Mouse (Mus musculus) lung, embryonic 15.5 days (tissue): ENCODE measurements around the gene Gda. TPM values are rescaled to one million over a fixed set of nuclear protein-coding genes. Genes with fewer than 3 reads are reported as not detected.

Experiments used
- ATAC-seq: fragments of 200-750 bp; cut with Nextera tagmentation; 2 replicates; pipeline ENCODE4 v1.8.0; 2017; ENCODE audit warnings: moderate number of reproducible peaks, borderline replicate concordance; ENCODE audit not compliant: low FRiP score, low TSS enrichment; ENCODE audit errors: extremely low read depth
- H3K27ac ChIP-seq: fragments of 300-500 bp; sonication (generic); 2 replicates; pipeline ENCODE4 v1.5.1; 2015; ENCODE audit warnings: moderate library complexity, mild to moderate bottlenecking, inconsistent platforms
- H3K27me3 ChIP-seq: fragments of 300-500 bp; sonication (generic); 2 replicates; pipeline ENCODE4 v1.6.1; 2015; ENCODE audit warnings: inconsistent platforms
- H3K36me3 ChIP-seq: fragments of 300-500 bp; sonication (generic); 2 replicates; pipeline ENCODE4 v1.6.1; 2015; ENCODE audit warnings: inconsistent platforms
- H3K4me1 ChIP-seq: fragments of 300-500 bp; sonication (generic); 2 replicates; pipeline ENCODE4 v1.6.1; 2015; ENCODE audit warnings: inconsistent platforms
- H3K4me2 ChIP-seq: fragments of 300-500 bp; sonication (generic); 2 replicates; pipeline ENCODE4 v1.6.1; 2015; ENCODE audit warnings: inconsistent platforms, mild to moderate bottlenecking, moderate library complexity
- H3K4me3 ChIP-seq: fragments of 300-500 bp; sonication (generic); 2 replicates; pipeline ENCODE4 v1.5.1; 2015; ENCODE audit warnings: mild to moderate bottlenecking, inconsistent platforms
- H3K9ac ChIP-seq: fragments of 300-500 bp; sonication (generic); 2 replicates; pipeline ENCODE4 v1.6.1; 2015; ENCODE audit warnings: inconsistent platforms
- H3K9me3 ChIP-seq: fragments of 300-500 bp; sonication (generic); 2 replicates; pipeline ENCODE4 v1.6.1; 2016; ENCODE audit warnings: inconsistent platforms
- WGBS: fragments of 180-500 bp; shearing (Covaris S2); methylation state at CpG from one replicate; pipeline ENCODE4 v1.1.7; 2015; 5-methylcytosine and 5-hydroxymethylcytosine counted together
- polyA plus RNA-seq: library from polyadenylated mRNA; unstranded; fragments of >200 nt; fragmentation: Nextera tagmentation; extraction: Ambion mirVana; gene quantifications from 2 replicates; pipeline ENCODE4 v1.2.1, GENCODE M21; 2015

Gda gene
- polyA plus RNA-seq, 1 experiment from 2014 or later = 0.50 TPM

GRCm38 (mm10) chr19:21481031-21481430 is 7.8 kb upstream of the Gda start:
- no peaks in the 10 kb centered on the region for H3K27me3 ChIP-seq
- WGBS = 80% methylated on average over 1 of the region's 1 CpGs
- no peak for ATAC-seq
- no peaks in the 10 kb centered on the region for H3K9me3 ChIP-seq
- H3K9ac ChIP-seq = no peak overlapping the region
- H3K36me3 ChIP-seq = no peaks in the 10 kb centered on the region
- H3K4me1 ChIP-seq = no peaks in the 10 kb centered on the region
- no peak overlapping the region for H3K27ac ChIP-seq
- H3K4me2 ChIP-seq = no peak overlapping the region
- no peak overlapping the region for H3K4me3 ChIP-seq

GRCm38 (mm10) chr19:21480053-21480419 is 6.8 kb upstream of the Gda start:
- WGBS = 33% methylated on average over 2 of the region's 2 CpGs
- Histone ChIP-seq H3K4me1 (no peaks in the 10 kb centered on the region), H3K9me3 (no peaks in the 10 kb centered on the region), H3K36me3 (no peaks in the 10 kb centered on the region), H3K4me2 (no peak overlapping the region), H3K27me3 (no peaks in the 10 kb centered on the region), H3K9ac (no peak overlapping the region), H3K27ac (no peak overlapping the region), H3K4me3 (no peak overlapping the region)
- ATAC-seq = no peak

- WGBS = 40% methylated on average over 18 of the region's 18 CpGs
- no peak for ATAC-seq
- no peak overlapping the region for H3K4me2 ChIP-seq
These were observed 6.2 kb upstream of the Gda start for GRCm38 (mm10) chr19:21479183-21480052.

GRCm38 (mm10) chr19:21478538-21478937 is 5.3 kb upstream of the Gda start:
- ATAC-seq = no peak
- Histone ChIP-seq H3K27ac (no peak overlapping the region), H3K4me1 (no peaks in the 10 kb centered on the region), H3K9ac (no peak overlapping the region), H3K27me3 (no peaks in the 10 kb centered on the region), H3K36me3 (no peaks in the 10 kb centered on the region), H3K4me2 (no peak overlapping the region), H3K4me3 (no peak overlapping the region), H3K9me3 (no peaks in the 10 kb centered on the region)
- 46% methylated on average over 3 of the region's 3 CpGs for WGBS

More at GRCm38 (mm10) chr19:21479183-21480052, 6.2 kb upstream of the Gda start:
- Histone ChIP-seq H3K27me3 (no peaks in the 10 kb centered on the region), H3K9me3 (no peaks in the 10 kb centered on the region), H3K9ac (no peak overlapping the region), H3K27ac (no peak overlapping the region), H3K36me3 (no peaks in the 10 kb centered on the region), H3K4me3 (no peak overlapping the region), H3K4me1 (no peaks in the 10 kb centered on the region)

- WGBS = 84% methylated on average over 2 of the region's 2 CpGs
- no peak for ATAC-seq
These were observed 4.5 kb upstream of the Gda start for GRCm38 (mm10) chr19:21477780-21478179.

GRCm38 (mm10) chr19:21476782-21477181 is 3.5 kb upstream of the Gda start:
- 69% methylated on average over 3 of the region's 3 CpGs for WGBS
- Histone ChIP-seq H3K36me3 (no peaks in the 10 kb centered on the region), H3K4me2 (no peak overlapping the region), H3K4me1 (no peaks in the 10 kb centered on the region), H3K4me3 (no peak overlapping the region), H3K27ac (no peak overlapping the region), H3K9ac (no peak overlapping the region), H3K27me3 (peaks cover 16% of the 10 kb centered on the region), H3K9me3 (no peaks in the 10 kb centered on the region)
- no peak for ATAC-seq

More at GRCm38 (mm10) chr19:21477780-21478179, 4.5 kb upstream of the Gda start:
- peaks cover 6% of the 10 kb centered on the region for H3K27me3 ChIP-seq
- H3K4me1 ChIP-seq = no peaks in the 10 kb centered on the region
- H3K36me3 ChIP-seq = no peaks in the 10 kb centered on the region
- no peak overlapping the region for H3K27ac ChIP-seq
- H3K9ac ChIP-seq = no peak overlapping the region
- no peak overlapping the region for H3K4me2 ChIP-seq
- H3K4me3 ChIP-seq = no peak overlapping the region
- H3K9me3 ChIP-seq = no peaks in the 10 kb centered on the region

- peak overlapping the region; percentile 35 for H3K4me3 ChIP-seq
- no peaks in the 10 kb centered on the region for H3K36me3 ChIP-seq
- peak overlapping the region; percentile 82 for H3K4me2 ChIP-seq
- no peaks in the 10 kb centered on the region for H3K9me3 ChIP-seq
- no peaks in the 10 kb centered on the region for H3K4me1 ChIP-seq
- peak; percentile 57; the same call in 1 of the 2 replicates for ATAC-seq
- 1% methylated on average over 48 of the region's 48 CpGs for WGBS
- H3K27ac ChIP-seq = no peak overlapping the region
- 0 out of 2 replicates have a peak overlapping the region, but pooled peaks have one; percentile 22 for H3K9ac ChIP-seq
- peaks cover 26% of the 10 kb centered on the region for H3K27me3 ChIP-seq
These were observed 994 bp downstream of the Gda start for GRCm38 (mm10) chr19:21472121-21472780.

GRCm38 (mm10) chr19:21461221-21461960 is 11.9 kb downstream of the Gda start:
- no peaks in the 10 kb centered on the region for H3K27me3 ChIP-seq
- no peaks in the 10 kb centered on the region for H3K4me1 ChIP-seq
- WGBS = 73% methylated on average over 5 of the region's 5 CpGs
- no peaks in the 10 kb centered on the region for H3K36me3 ChIP-seq
- no peak for ATAC-seq
- H3K27ac ChIP-seq = no peak overlapping the region
- no peaks in the 10 kb centered on the region for H3K9me3 ChIP-seq
- no peak overlapping the region for H3K9ac ChIP-seq
- H3K4me3 ChIP-seq = no peak overlapping the region
- no peak overlapping the region for H3K4me2 ChIP-seq

GRCm38 (mm10) chr19:21457461-21457860 is 15.8 kb downstream of the Gda start:
- H3K4me3 ChIP-seq = no peak overlapping the region
- H3K9ac ChIP-seq = no peak overlapping the region
- no peaks in the 10 kb centered on the region for H3K4me1 ChIP-seq
- H3K27ac ChIP-seq = no peak overlapping the region
- H3K4me2 ChIP-seq = no peak overlapping the region
- no peaks in the 10 kb centered on the region for H3K9me3 ChIP-seq
- no peaks in the 10 kb centered on the region for H3K27me3 ChIP-seq
- H3K36me3 ChIP-seq = no peaks in the 10 kb centered on the region
- WGBS = 71% methylated on average over 4 of the region's 4 CpGs
- ATAC-seq = no peak

- 78% methylated on average over 3 of the region's 3 CpGs for WGBS
- Histone ChIP-seq H3K36me3 (no peaks in the 10 kb centered on the region), H3K27me3 (no peaks in the 10 kb centered on the region), H3K27ac (no peak overlapping the region), H3K4me2 (no peak overlapping the region), H3K4me3 (no peak overlapping the region), H3K9me3 (no peaks in the 10 kb centered on the region), H3K9ac (no peak overlapping the region), H3K4me1 (no peaks in the 10 kb centered on the region)
- no peak for ATAC-seq
These were observed 31.5 kb downstream of the Gda start for GRCm38 (mm10) chr19:21441787-21442186.

GRCm38 (mm10) chr19:21440841-21441240 is 32.4 kb downstream of the Gda start:
- Histone ChIP-seq H3K9ac (no peak overlapping the region), H3K36me3 (no peaks in the 10 kb centered on the region), H3K27me3 (no peaks in the 10 kb centered on the region), H3K4me1 (no peaks in the 10 kb centered on the region), H3K4me3 (no peak overlapping the region), H3K9me3 (no peaks in the 10 kb centered on the region), H3K27ac (no peak overlapping the region), H3K4me2 (no peak overlapping the region)
- ATAC-seq = no peak
- WGBS = 76% methylated on average over 6 of the region's 6 CpGs
